Mouse (Mus musculus): Measurements from ENCODE around the gene Ltbp4.

Gene Ltbp4

DNA sequence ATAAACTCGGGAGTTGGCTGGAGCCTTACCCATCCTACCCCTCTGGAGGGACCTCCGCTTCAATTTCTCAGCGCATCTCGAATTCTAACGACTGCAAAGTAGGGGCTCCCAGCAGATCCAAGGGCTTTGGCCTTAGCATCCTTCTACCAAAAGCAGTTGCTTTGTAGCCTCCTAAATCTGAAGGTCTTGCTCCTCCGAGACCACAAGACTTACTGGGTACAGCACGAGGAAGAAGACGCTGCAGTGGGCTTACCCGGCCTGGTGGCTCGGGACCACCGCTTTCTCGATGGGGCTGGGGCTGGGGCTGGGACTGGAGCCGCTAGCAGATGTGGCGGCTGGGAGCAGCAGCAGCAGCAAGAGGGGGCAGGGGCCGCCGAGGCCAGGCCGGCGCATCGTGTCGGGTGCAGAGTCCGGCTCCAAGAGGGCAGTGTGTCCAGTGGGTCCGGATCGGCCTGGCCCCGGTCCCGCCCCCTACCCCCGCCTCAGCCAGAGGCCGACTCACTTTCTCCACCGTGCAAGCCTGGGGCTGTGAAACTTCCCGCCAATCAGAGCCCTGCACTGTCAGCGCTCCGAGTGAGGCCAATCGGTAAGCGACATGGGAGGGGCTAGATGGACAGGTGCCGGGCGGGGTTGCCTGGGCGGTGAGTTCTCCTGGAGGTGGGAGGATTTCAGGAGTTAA is at the start of gene Ltbp4:
Gene Ltbp4, minus strand, starts transcription at position 518 of the 679 bp plus-strand sequence.
- DNase-seq, result peak; percentile 70

DNA sequence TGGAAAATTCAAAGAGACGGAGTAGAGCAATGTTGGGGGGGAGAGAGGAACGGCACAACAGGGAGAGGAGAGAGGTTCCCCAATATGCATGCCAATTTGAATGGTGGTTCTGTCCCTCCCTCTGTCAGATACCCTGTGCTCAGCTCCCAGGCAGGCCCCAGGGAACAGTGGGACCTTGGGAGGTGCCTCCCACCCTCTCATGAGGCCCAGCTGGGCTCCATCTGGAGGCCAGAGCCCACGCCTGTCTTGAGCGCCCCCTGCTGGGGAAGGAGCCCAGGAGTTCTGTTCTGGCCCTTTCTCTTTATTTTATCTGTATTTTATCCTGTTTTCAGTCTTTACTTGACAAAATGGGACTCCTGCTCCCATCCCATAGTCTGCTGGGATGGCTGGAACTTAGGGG is 47.2 kb upstream of the Ltbp4 start:
- peak; percentile 77 for DNase-seq

- no peak for DNase-seq
Measured at GRCm38 (mm10) chr7:27384134-27384533, 46.6 kb upstream of the Ltbp4 start.

GRCm38 (mm10) chr7:27383233-27383632 is 45.7 kb upstream of the Ltbp4 start:
- DNase-seq, result no peak

GRCm38 (mm10) chr7:27381560-27381959 is 44.1 kb upstream of the Ltbp4 start:
- DNase-seq, result no peak

GRCm38 (mm10) chr7:27381009-27381408 is 43.5 kb upstream of the Ltbp4 start:
- no peak for DNase-seq

DNA sequence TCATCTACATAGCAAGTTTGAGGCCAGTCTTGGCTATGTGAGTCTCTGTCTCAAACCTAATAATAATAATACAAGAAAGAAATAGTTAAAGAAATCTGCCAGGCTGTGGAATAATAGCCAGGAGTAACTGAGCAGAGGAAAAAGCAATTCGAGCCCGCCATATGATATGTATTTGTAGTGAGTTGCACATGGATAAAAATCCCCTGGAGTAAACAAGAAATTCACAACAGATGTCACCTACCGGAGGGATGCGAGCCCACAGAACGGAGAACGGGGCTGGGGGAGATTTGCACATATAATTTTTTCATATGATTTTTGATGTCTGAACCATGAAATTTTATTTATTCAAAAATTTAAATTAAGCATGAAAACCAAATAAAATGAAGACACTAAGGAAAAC is 42.3 kb upstream of the Ltbp4 start:
- DNase-seq, result no peak

DNA sequence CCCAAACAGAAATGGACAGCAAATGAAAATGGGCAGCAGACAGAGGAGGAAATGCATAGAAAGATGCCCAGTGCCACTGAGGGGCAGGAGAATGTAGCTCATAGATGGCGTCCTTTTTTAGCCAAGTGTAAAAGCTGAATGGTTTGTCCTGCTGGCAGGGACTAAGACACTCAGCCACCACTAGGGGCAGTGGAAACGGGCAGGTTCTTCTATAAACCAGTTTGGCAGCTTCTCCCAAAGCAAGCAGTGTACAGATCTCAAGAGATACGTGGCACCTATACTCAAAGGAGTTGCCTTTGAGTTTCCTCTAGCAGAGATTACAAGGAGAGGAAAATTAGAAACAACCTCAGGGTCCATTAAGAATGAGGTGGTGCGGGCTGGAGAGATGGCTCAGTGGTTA is 40.9 kb upstream of the Ltbp4 start:
- DNase-seq, result no peak

- DNase-seq, result no peak
Measured at GRCm38 (mm10) chr7:27375274-27375673, 37.8 kb upstream of the Ltbp4 start.

DNA sequence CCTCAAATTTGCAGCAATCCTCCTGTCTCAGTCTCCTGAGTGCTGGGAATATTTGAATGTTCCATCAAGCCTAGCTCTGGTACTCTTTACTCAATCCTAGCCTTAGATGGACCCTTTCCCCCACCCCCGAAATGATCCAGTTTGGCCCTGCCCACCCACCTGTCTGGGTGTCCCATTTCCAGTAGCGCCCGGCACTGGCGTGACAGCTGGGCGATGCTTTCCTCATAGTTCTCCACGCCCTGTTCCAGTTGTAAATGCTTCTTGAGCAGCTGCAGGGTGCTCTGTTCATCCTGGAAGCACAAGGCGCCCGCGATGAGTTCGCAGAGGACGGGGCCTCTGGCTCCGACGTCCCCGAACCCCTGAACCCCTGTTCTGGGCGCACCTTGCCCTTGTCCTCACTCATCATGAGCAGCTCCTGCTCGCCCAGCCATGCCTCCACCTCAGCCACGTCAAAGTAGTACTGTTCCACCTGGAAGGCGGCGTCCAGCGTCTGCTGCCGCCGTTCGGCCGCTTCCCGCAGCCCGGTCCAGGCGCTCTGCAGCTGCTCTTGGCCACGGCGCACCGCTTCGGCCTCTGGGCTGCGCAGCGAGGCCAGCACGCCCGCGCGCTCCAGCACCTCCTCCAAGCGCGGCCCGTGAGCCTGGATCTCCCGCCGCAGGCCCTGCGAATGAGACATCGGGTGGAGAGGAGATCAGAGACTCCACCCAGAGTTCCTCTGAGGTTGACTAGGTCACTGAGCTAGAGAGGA is 34.4 kb upstream of the Ltbp4 start:
- DNase-seq, result no peak

DNA sequence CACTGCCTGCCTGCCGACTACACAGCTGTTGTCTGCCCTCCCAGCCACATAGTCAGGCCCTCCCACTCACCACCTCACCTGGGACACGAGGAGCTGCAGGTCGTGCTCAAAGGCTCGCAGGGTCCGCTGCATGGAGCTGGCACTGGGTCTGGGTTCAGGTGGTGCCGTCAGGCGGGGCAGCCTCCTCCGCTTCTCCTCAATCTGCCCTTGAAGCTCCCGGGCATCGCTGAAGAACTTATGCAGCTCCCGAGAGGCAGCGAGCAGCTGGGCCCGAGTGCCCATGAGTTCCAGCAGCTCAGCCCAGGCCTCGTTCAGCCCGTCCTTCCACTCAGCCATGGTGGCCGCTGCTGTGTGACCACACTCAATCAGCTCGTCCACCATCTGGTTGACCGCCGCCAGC is 31.6 kb upstream of the Ltbp4 start:
- DNase-seq, result no peak

DNA sequence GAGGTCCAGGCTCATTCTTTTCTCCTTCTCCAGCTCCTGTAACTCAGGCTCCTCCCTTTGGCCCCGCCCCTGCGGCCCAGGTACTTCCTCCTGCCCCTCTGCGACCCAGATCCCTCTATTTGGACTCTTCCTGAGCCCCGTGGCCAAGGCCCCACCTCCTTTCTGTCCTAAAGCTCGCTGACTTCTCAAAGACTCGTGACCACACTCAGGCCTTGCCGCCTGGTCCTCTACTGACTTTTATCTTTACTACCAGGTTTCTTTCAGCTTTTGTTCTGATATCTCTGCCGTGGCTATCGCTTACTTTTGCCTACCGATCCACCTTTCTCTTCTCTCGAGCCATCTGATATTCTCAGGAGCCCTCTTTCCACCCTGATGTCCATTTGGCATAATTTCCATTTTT is 30.5 kb upstream of the Ltbp4 start:
- DNase-seq, result no peak

DNA sequence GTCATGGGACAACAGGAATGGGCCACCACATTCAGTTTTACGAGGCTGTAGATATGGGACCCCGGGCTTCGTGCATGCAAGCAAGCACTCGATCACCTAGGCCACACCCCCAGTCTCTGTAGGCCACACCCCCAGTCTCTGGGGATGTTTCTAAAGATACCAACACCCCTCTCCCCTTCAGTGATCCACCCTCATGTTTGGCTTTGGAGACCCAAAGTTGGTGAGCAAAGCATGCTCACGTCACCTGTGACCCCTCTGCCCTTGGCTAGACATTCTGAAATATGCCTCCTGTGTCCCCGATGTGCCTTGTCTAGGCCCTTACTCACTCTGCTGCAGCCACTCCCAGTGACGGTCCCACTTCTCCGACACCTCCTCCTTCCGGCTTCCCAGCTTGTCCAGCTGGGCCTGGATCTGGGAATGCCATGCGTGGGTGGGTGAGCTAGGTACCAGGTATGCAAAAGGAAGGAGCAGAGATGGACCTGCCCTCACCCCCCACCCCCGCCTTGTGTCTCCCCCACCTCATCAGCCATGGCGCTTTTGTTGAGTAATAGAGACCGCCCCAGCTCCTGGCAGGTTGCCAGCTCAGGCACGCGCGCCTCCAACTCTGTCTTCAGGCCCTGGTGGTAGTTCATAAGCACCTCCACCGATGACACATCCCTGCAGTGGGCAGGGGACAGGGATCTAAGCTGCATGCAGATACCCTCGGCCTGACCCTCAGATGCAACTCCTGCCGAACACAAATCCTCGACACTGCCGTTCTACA is 28.8 kb upstream of the Ltbp4 start:
- no peak for DNase-seq

DNA sequence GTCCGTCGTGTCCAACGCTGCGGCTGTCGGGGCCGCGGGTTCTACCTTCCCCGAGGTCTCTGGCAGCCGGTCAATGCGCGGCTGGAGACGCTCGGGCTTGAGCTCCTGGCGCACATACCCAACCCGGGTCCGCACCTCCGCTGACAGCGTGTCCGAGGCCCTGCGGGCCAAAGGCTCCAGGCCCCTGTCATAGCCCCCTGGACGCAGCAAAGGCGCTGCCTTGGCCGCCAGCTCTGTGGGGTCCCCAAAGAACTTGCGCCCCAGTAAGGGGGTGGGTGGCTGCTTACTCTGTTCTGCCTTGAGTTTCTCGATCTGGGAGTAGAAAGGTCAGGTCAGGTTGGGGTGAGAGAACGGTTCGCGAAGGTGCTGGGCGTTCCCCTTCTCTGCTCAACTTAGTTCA is 26.9 kb upstream of the Ltbp4 start:
- DNase-seq, result no peak

- DNase-seq, result peak; percentile 99
Measured at GRCm38 (mm10) chr7:27361283-27361946, 23.9 kb upstream of the Ltbp4 start.

DNA sequence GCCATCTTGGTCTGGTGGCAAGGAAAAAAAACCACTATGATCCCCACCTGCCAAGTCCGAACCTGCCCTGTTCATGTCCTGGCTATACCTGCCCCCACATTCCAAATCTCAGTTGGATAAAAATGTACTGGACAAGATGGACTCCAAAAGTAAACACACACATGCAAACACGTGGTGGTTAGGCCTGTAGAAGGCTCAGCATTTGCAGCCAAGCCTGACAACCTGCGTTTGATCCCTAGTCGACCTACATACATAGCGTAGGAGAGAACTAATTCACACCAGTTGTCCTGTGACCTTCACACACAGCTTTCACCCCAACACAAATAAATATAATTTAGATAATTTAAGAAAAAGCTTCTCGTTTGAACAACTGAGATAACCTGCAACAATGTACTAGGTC is 23.3 kb upstream of the Ltbp4 start:
- no peak for DNase-seq

DNA sequence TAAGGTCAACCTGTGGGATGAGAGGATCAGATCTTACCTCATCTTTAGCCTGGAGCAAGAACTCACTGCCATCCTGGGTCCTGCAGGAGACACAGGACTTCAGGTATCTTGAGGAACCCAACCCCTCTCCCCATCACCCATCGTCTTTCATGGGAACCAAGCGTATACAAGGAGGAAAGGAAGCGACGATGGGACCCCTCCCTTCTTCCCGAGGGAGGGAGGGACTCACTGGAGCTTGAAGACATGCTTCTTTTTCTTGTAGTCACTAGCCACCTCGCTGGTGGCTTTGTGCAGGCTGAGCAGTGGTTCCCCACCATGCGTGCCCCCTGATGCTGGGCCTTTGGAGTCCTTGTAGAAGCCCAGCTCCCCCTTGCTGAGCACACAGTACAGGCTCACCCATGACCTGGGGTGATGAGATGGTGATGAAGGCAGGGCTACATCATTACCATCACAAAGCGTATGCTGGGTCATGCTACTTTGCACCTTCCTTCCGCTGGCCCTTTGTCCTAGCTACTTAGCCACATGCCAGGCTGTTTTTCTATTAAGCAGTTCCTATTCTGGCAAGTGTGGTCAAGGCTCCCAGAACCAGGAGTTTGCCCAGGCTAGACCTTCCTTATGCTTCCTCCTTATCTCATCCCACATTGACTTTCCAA is 22.3 kb upstream of the Ltbp4 start:
- DNase-seq, result no peak

DNA sequence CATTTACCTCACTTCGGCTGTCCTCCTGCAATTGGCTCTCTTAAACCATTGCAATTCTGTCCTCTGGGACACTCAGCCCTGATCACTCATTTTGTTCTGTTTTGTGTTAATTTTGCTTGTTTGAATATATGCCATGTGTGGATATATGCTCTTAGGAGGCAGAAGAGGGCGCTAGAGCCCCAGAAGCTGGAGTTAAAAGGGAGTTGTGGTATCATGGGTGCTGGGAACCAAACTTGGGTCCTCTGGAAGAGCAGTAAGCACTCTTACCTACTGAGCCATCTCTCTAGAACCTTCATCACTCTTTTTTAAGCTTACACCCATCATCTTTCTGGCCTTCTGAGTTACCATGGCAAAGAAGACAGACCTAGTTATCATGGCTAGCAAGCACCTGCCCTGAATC is 21.7 kb upstream of the Ltbp4 start:
- no peak for DNase-seq

DNA sequence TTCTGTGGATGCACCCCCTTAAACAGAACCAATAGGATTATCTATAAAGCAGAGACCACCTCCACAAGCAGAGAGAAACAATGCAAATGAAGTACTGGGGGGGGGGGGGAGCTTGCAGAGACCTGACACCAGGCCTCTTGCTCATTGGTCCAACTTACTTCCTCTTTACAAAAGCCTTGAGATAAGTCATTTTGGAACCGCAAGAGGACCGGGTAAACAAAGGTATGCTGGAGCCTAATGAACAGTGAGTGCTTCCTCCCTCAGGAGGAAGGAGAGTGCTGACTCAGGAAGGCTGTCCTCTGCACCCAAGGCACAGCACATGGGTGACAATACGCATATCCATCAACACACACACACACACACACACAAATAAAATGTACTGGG is 20.1 kb upstream of the Ltbp4 start:
- DNase-seq, result no peak

GRCm38 (mm10) chr7:27356861-27357594 is 19.5 kb upstream of the Ltbp4 start, which contains the start of gene Gm20479:
Gene Gm20479, minus strand, starts transcription at chr7:27357419.
- DNase-seq, result no peak

- peak; percentile 37 for DNase-seq
Measured at GRCm38 (mm10) chr7:27356248-27356647, 18.8 kb upstream of the Ltbp4 start.

DNA sequence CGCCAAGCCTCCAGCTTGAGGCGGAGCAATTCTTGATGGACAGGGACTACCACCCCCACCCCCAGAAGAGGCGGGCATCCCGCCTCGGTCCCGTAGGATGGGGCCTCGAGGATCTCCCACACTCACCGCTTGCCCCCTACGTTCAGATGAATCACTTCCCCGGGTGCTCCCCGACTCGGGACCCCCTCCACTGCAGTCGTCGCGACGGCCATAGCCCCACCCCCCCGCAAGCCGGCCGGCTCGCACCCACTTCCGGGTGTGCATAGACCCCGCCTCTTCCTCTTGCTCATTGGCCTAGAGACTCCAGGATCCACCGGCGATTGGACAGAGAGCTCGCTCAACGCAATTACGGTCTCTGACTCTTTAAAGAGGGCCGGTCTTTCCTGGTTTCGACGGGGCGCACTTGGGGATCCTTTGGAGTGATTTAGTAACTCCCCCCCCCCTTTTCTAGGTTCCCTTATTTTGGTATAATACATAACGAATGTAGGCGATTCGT is 18.3 kb upstream of the Ltbp4 start, which contains the start of gene Shkbp1:
Gene Shkbp1, minus strand, starts transcription at position 275 of the 496 bp plus-strand sequence.
- peak; percentile 92 for DNase-seq
